Mouse (Mus musculus): ENCODE measurements around the gene Efna3.
A peak's percentile ranks its signal among the peaks of the same experiment; 100 is the strongest.

Gene Efna3

GRCm38 (mm10) chr3:89337721-89338578 lies 15.2 kb upstream of the Efna3 start, which contains the start of gene Efna4:
Efna4 (minus strand) TSS chr3:89338028.
- peak; percentile 30 for DNase-seq

GRCm38 (mm10) chr3:89337062-89337720 lies 14.4 kb upstream of the Efna3 start:
- no peak for DNase-seq

DNA sequence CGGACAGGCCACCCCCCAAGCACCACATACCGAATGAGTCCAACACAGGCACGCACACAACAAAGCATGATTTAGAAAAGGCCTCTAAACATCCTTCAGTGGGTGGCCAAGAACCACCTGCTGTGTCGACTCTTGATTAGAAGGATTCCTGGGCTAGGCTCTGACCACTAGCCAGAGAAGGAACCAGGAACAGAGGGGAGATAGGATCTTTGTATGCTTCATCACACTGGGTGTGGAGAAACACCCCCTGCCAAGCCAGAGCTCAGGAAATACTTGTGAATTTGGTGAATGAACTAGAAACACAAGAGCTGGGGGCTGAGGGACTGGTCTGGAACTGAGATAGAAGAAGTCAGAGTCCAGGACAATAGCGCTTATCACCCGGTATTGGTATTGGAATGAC lies 13.8 kb upstream of the Efna3 start:
- DNase-seq, result no peak

- DNase-seq, result no peak
These were observed 10.3 kb upstream of the Efna3 start for GRCm38 (mm10) chr3:89333053-89333452.

DNA sequence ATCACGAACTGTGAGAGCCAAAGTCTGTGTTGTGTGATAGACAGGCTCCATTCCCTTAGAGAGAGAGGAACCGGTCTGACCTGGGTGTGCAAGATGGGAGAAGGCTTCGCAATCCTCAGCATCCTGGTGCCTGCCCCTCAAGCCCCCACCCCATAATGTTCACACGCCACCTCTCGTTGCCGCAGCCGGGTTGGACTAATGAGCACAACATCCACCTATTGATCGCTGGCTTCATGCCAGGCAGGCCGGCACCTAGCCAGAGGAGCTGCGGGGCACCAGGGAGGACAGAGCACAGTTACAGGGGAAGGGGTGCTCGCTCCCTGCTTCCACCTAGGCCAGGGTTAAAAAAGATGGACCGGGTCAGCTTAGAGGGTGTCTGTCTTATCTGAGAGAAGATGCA lies 9.7 kb upstream of the Efna3 start:
- DNase-seq, result no peak

DNA sequence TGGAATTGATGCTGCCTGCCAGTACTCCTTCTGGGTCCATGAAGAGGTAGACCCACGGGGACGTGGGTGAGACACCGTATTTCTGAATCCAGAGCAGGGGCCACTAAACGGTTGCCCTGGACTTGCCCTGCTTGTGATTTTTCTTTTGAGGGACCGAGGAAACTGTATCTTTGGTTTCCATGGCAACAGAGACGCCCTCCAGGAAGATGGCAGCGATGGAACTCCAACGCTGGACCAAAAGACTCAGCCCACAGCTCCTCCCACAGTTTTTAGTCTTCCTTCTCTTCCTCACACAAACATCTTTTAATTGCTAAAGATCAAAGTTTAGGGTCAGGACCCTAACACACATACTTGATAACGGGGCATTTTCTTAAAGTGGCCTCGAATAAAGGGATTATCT lies 9.2 kb upstream of the Efna3 start:
- DNase-seq, result no peak

GRCm38 (mm10) chr3:89331561-89331960 lies 8.8 kb upstream of the Efna3 start:
- no peak for DNase-seq

- DNase-seq, result no peak
These were observed 8.2 kb upstream of the Efna3 start for GRCm38 (mm10) chr3:89330948-89331347.

DNA sequence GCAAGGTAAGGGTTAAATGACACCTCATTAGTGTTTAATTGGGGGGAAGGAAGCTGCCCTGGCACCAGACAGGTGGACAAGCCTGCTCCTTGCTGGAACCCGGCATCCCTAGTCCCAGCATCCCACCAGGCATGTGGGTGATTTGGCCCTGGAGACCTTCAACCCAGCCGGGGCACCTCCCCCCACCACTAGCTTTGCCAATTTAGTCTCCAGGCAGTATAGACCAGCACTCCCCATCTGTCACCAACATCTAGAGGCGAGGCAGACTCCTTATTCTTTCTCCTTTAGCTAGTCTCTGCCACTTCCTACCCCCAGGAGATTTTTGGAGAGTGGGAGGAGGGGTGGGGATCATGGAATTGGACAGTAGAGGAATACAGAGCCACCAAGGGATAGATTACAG lies 7.6 kb upstream of the Efna3 start:
- no peak for DNase-seq

- DNase-seq, result no peak
These were observed 5.9 kb upstream of the Efna3 start for GRCm38 (mm10) chr3:89328623-89329022.

- no peak for DNase-seq
These were observed 4.7 kb upstream of the Efna3 start for GRCm38 (mm10) chr3:89327371-89327870.

DNA sequence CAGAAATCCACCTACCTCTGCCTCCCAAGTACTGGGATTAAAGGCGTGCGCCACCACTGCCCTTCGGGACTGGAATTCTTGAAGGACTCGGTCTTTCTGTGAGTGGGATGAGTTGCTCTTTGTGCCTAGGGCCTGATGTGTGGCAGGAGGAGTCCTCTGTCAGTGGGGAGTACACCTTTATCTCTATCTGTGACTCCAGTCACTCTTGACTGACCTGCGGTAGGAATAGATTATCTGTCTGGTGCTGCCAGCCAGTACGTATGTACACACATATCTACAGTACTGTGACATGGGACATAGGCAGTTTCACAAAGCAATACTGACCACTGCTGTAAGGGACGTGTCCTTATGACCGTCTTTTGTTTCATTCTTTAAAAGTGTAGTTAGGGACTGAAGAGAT lies 3.1 kb upstream of the Efna3 start:
- no peak for DNase-seq

- no peak for DNase-seq
These were observed 649 bp downstream of the Efna3 start for GRCm38 (mm10) chr3:89322131-89322500.

- peak; percentile 34 for DNase-seq
These were observed 1.3 kb downstream of the Efna3 start for GRCm38 (mm10) chr3:89321183-89322130.

DNA sequence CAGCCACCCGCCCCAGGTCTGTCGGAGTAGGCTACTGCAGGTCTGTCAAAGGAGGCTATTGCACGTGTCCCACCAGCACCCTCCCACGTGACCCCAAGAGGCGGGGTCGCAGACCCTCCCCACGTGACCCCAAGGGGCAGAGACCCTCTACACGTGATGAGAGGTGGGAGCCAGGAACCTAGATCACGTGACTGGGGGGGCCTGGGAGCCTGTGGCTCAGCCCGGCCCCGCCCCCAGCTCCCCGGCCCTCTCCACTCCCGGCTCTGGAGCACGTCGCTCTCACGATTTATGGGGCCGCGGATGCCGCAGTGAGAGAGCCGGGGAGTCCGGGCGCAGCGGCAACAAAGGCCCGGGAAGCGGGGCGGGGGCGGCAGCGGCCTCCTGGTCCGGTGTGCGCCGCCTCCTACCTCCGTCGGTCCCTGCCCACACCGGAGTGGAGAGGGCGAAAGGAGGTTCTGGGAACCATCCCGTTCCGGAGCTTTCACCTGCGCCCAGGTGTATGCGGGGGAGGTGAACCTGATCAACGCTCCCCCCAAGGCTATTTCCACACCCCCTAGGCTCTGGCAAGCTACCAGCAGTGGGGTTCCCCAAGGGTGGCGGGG lies 2.1 kb downstream of the Efna3 start:
- DNase-seq, result peak; percentile 31

DNA sequence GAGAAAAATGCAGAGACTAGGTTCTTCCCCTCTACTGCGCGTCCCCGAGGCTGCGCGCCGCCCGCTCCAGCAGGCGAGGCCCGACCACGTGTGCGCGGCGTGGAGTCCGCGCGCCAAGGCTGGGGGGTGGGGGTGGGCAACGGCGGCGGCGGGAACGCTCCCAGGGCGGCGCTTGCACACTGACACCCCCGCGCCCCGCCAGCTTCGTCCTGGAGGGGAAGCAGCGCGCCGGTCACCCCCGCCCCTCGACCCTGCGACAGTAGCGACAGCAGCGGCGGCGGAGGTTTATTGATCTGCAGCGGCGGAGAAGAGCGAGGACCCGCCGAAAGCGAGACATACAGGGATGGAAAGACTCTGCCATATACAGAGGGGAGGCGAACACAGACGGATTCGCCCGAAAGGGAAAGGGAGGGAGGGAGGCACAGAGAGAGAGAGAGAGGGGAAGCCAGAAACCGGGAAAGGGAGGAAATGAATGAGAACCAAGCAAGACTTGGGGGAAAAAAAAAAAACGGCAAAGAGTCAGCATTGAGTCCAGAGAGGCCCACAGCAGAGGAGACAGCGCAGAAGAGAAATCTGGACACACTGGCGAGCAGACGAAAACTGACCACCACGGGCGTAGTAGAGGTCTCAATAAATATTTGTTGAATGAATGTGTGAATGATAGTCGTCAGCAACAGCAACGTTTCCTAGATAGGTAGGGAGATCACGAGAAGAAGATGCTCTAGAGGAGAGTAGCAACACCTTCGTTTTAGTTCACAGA lies 3.0 kb downstream of the Efna3 start:
- DNase-seq, result no peak

DNA sequence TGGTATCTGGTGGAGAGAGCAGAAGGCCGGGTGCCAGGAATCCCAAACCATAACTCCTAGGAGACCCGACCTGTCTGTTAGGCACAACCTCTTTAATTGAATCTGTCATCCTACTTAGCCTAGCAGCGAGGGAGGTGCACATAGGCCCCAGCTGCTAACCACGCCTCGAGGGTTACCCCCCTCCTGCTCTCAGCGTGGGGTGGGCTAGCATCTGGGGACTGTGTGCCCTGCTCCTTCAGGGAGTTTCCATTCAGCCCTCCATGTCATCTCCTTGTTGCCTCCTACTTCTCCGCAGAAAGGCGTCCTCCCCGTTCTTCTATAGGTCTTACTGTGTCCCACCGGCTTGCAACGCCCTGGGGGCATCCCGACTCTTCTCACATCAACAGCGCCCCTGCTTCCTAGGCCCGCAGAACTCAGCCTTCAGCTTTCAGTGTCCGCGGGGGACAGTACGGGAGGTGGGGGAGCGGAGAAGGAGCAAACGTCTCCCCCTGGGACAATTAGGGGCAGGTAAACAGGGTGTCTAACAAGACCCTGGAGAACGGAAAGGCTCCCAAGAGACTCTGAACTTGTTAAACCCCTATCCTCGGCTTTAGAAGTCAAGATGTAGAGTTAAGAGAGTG lies 3.7 kb downstream of the Efna3 start:
- no peak for DNase-seq

DNA sequence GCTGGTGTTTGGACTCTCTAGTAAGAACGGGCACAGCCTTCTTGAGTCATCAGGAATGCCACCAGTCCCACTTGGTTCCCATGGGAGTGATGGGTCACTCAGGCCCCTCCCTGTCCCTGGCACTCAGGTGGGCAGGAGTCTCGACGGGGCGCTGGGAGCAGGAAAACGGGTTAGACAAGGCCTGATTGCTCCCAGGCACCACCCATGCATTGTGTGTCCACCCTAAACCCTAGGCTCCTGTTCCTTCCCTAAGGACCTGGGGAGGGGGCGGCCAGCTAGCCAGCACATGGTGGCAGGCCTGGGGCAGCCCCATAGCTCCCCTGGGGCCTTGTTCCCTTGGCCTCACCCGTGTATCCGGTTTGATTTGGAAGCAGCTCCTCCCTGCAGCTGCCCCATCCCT lies 4.4 kb downstream of the Efna3 start:
- DNase-seq, result no peak

DNA sequence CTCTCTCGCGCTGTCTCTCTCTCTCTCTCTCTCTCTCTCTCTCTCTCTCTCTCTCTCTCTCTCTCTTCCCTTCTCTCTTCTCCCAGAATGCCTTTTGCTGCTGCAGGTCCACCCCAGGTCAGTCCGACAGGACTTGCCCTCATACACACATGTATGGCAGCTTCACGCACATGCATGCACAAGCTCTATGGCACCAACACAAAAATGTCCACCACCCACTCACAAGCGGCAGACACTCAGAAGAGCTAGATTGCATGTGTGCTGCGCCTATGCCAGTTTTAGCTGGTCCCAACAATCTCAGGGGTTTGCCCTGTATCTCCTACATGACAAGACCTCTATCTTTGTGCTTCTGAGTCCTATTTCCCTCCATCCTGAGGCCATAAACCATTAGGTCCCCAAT lies 5.5 kb downstream of the Efna3 start:
- no peak for DNase-seq

DNA sequence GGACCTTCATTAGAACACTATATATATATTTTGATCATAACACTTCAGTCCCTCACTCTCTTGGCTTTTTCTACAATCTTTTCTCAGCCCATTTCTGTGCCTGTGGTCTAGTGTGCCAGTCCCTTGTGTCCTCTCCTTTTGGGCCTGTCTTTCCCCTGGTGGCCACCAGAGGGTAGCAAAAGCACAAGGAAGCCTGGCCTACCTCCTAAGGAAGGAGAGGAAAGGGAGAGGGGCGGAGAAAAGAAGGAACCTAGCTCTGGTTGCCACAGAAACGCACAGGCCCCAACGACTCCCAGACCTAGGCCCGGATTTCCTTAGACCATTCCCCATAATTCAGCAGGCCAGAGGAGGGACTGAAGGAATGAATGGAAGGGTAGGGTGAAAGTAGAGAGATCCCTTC lies 5.9 kb downstream of the Efna3 start:
- peak; percentile 79 for DNase-seq
